Mouse (Mus musculus) liver, embryonic 11.5 days (tissue): ENCODE results near the gene Gm10322. TPM values are rescaled to one million over a fixed set of nuclear protein-coding genes. Genes with fewer than 3 reads are reported as not detected.

ENCODE experiments used
- ATAC-seq: fragments of 200-750 bp; cut with Nextera tagmentation; replicated peaks from 2 replicates; pipeline ENCODE4 v1.8.0; 2017; ENCODE audit warnings: moderate number of reproducible peaks, mild to moderate bottlenecking, moderate TSS enrichment, moderate library complexity; ENCODE audit not compliant: low FRiP score
- DNase-seq: peaks from one replicate; pipeline ENCODE4 v3.0.0-alpha.2; 2017; ENCODE audit warnings: low spot score
- H3K27ac ChIP-seq: fragments of 300-500 bp; sonication (generic); 2 replicates; pipeline ENCODE4 v1.5.1; 2014; ENCODE audit warnings: mild to moderate bottlenecking, low read depth, low read length, control low read depth
- H3K27me3 ChIP-seq: fragments of 300-500 bp; sonication (generic); replicated peaks from 2 replicates; pipeline ENCODE4 v1.6.1; 2014; ENCODE audit warnings: low read length, mixed read lengths; ENCODE audit not compliant: control insufficient read depth, insufficient read depth
- H3K36me3 ChIP-seq: fragments of 300-500 bp; sonication (generic); 2 replicates; pipeline ENCODE4 v1.6.1; 2014; ENCODE audit warnings: mild to moderate bottlenecking, low read length, moderate library complexity, mixed read lengths; ENCODE audit not compliant: control insufficient read depth, insufficient read depth
- H3K4me1 ChIP-seq: fragments of 300-500 bp; sonication (generic); replicated peaks from 2 replicates; pipeline ENCODE4 v1.6.1; 2014; ENCODE audit warnings: low read length, mixed read lengths; ENCODE audit not compliant: control insufficient read depth, insufficient read depth
- H3K4me2 ChIP-seq: fragments of 300-500 bp; sonication (generic); 2 replicates; pipeline ENCODE4 v1.6.1; 2014; ENCODE audit warnings: mild to moderate bottlenecking, control low read depth, moderate library complexity
- H3K4me3 ChIP-seq: fragments of 300-500 bp; sonication (generic); 2 replicates; pipeline ENCODE4 v1.5.1; 2014; ENCODE audit warnings: low read depth, low read length, control low read depth
- H3K9ac ChIP-seq: fragments of 300-500 bp; sonication (generic); 2 replicates; pipeline ENCODE4 v1.6.1; 2014; ENCODE audit warnings: low read depth, low read length, control low read depth
- H3K9me3 ChIP-seq: fragments of 300-500 bp; sonication (generic); 2 replicates; pipeline ENCODE4 v1.6.1; 2016; ENCODE audit warnings: low read length, inconsistent platforms, mixed read lengths; ENCODE audit not compliant: control insufficient read depth
- WGBS: fragments of 180-500 bp; shearing (Covaris S2); extraction: QIAGEN DNeasy Blood & Tissue Kit; methylation state at CpG from one replicate; pipeline ENCODE4 v1.1.7; 2014; 5-methylcytosine and 5-hydroxymethylcytosine counted together
- polyA plus RNA-seq: library from polyadenylated mRNA; unstranded; fragments of >200 nt; fragmentation: Nextera tagmentation; extraction: Ambion mirVana; gene quantifications from 2 replicates; pipeline ENCODE4 v1.2.1, GENCODE M21; 2014

The Gm10322 gene
- polyA plus RNA-seq, 1 experiment from 2014 or later, result not detected

DNA sequence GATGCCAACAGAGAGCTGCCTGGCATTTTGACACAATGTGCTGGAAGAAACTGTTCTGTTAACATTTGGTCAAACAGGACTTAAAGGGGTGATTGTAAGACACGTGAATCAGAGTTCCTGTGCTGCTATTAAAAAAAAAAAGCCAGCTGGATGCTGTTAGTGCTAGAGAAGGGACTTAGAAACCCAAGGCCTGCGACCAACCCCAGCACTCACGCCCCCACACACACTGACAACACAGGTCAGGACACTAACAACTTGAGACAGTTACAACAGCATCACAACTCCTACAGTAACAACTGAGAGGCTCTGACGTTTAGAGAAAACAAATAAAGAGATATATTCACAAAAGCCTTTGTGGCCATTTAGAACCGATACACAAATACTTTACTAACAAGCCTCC is 39.6 kb upstream of the Gm10322 start:
- H3K27me3 ChIP-seq, result no peaks in the 10 kb centered on the region
- H3K36me3 ChIP-seq, result no peaks in the 10 kb centered on the region
- WGBS, result 46% methylated on average over 5 of the region's 5 CpGs
- no peak overlapping the region for H3K27ac ChIP-seq
- no peak for ATAC-seq
- no peak overlapping the region for H3K4me2 ChIP-seq
- H3K4me3 ChIP-seq, result no peak overlapping the region
- DNase-seq, result no peak
- H3K9me3 ChIP-seq, result no peaks in the 10 kb centered on the region
- peaks cover 31% of the 10 kb centered on the region for H3K4me1 ChIP-seq
- H3K9ac ChIP-seq, result no peak overlapping the region

DNA sequence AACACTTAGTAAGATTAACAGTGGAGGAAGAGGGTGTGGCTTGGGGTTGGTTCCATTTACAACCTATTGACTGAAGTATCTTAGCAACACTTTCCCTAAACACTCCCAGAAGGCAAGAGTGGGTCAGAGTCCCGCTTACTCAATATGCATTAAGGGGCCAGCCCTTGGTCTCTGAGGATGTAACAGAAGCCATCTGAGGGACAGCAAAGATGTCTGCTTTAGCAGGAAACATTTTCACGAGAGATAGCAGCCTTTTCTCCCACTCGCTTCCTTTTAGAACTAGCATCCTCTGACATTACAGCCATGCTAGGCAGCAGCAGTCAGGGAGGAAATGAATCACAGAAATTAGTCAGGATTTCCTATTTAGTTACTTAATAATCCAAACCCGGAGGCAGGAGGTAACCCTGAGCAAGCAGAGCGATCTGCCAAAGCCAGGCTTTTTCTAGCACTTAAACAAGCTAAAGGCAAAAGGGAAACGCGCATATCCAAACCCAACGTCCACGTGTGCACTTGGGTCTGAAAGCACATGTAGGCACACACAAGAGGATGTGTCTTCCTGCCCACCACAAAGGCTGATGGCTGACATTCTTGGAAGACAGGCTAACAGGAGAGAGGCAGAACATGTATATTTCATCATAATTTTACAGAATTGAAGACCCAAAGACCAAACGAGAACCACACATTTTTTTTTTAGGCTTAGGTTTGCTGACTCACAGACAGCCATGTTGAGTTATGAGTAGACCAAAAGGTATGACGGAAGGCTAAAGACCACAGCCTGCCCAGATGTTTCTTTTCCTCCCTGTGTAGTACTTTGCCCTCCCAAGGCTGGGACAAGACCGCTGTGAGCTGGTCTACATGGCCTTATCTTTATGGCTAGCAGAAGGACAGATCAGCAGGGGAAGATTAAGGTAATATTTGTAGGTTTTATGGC is 37.7 kb upstream of the Gm10322 start:
- 24% methylated on average over 12 of the region's 12 CpGs for WGBS
- peak; percentile 51 for DNase-seq
- H3K9ac ChIP-seq, result no peak overlapping the region; the same call in 1 of the 2 replicates
- no peaks in the 10 kb centered on the region; the same call in 1 of the 2 replicates for H3K36me3 ChIP-seq
- peak; percentile 65 for ATAC-seq
- H3K27ac ChIP-seq, result peak overlapping the region; percentile 82
- H3K4me2 ChIP-seq, result peak overlapping the region; percentile 54
- no peaks in the 10 kb centered on the region for H3K9me3 ChIP-seq
- no peak overlapping the region for H3K4me3 ChIP-seq
- peaks cover 34% of the 10 kb centered on the region for H3K4me1 ChIP-seq
- H3K27me3 ChIP-seq, result no peaks in the 10 kb centered on the region

GRCm38 (mm10) chr10:59579645-59580044 is 36.2 kb upstream of the Gm10322 start:
- no peak overlapping the region for H3K9ac ChIP-seq
- H3K9me3 ChIP-seq, result no peaks in the 10 kb centered on the region
- DNase-seq (no peak), ATAC-seq (no peak)
- H3K27ac ChIP-seq, result no peak overlapping the region
- 87% methylated on average over 3 of the region's 3 CpGs for WGBS
- no peaks in the 10 kb centered on the region; the same call in 1 of the 2 replicates for H3K36me3 ChIP-seq
- no peaks in the 10 kb centered on the region for H3K27me3 ChIP-seq
- no peak overlapping the region for H3K4me3 ChIP-seq
- peaks cover 34% of the 10 kb centered on the region for H3K4me1 ChIP-seq
- no peak overlapping the region for H3K4me2 ChIP-seq

GRCm38 (mm10) chr10:59580593-59581149 is 35.2 kb upstream of the Gm10322 start:
- ATAC-seq (no peak), DNase-seq (no peak)
- no peaks in the 10 kb centered on the region for H3K9me3 ChIP-seq
- peaks cover 34% of the 10 kb centered on the region for H3K4me1 ChIP-seq
- no peak overlapping the region for H3K4me2 ChIP-seq
- H3K27ac ChIP-seq, result no peak overlapping the region
- H3K36me3 ChIP-seq, result no peaks in the 10 kb centered on the region; the same call in 1 of the 2 replicates
- no peak overlapping the region for H3K4me3 ChIP-seq
- H3K27me3 ChIP-seq, result no peaks in the 10 kb centered on the region
- WGBS, result 88% methylated on average over 3 of the region's 3 CpGs
- no peak overlapping the region for H3K9ac ChIP-seq

DNA sequence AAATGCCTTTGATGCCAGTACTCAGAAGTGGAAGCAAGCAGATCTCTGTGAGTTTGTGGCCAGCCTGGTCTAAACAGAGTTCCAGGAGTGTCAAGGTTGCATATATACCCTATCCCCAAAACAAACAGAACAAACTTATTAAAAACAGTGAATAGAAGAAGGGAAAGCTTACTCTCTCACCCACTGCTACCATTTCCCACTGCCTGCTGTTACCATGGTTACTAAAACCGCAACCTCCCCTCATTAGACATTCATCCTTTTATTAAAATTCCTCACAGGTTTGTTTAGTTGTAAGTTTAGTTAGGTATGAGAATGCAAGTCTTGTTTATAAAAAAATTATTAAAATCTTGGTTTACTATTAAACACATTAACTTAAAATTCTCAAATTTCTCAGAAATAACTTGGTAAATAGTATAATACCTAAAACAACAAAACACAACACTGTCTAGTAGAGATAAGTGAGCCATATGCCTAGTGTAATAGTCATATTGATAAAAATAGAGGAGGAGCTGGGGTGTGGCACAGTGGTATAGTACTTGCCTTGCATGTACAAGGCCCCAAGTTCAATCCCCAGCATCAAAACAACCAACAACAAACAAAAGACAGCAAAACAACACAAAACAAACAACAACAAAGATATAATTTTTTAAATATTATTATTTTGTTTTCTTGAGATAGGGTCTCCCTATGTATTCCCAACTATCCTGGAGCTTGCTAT is 33.9 kb upstream of the Gm10322 start:
- ATAC-seq, result peak; percentile 79

DNA sequence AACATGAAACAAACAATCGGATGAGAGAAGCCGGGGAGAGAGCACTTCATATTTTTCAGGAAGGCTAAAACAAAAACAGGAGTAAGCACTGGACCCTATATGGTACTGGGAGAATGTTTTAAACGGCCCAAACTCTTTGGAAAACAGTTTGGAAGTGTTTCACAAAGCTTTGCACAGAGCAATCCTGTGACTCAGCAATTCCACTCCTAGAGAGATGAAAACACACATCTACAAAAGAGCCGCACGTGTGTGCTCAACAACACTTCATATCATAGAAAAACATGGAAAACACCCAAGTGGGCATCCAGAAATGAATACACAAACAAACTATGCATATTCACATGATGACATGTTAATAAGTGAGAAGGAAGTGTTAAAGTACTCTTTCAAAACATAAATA is 30.2 kb upstream of the Gm10322 start:
- no peaks in the 10 kb centered on the region for H3K27me3 ChIP-seq
- no peaks in the 10 kb centered on the region; the same call in 1 of the 2 replicates for H3K36me3 ChIP-seq
- whole genome bisulfite sequencing, result 91% methylated on average over 5 of the region's 5 CpGs
- ATAC-seq (no peak), DNase-seq (no peak)
- H3K27ac ChIP-seq, result no peak overlapping the region
- peaks cover 7% of the 10 kb centered on the region; the same call in 1 of the 2 replicates for H3K4me1 ChIP-seq
- no peak overlapping the region for H3K9ac ChIP-seq
- H3K4me2 ChIP-seq, result no peak overlapping the region
- no peaks in the 10 kb centered on the region for H3K9me3 ChIP-seq
- no peak overlapping the region for H3K4me3 ChIP-seq

More for the DNA sequence above, 33.9 kb upstream of the Gm10322 start:
- Histone ChIP-seq H3K4me3 (no peak overlapping the region), H3K27ac (0 out of 2 replicates have a peak overlapping the region, but pooled peaks have one; percentile 14), H3K27me3 (no peaks in the 10 kb centered on the region), H3K9me3 (no peaks in the 10 kb centered on the region), H3K4me2 (no peak overlapping the region), H3K4me1 (peaks cover 25% of the 10 kb centered on the region), H3K9ac (no peak overlapping the region), H3K36me3 (no peaks in the 10 kb centered on the region; the same call in 1 of the 2 replicates)
- no peak for DNase-seq
- 90% methylated on average over 1 of the region's 1 CpGs for WGBS

GRCm38 (mm10) chr10:59586821-59587220 is 29.0 kb upstream of the Gm10322 start:
- Histone ChIP-seq H3K27me3 (no peaks in the 10 kb centered on the region), H3K4me3 (no peak overlapping the region), H3K27ac (no peak overlapping the region), H3K36me3 (no peaks in the 10 kb centered on the region; the same call in 1 of the 2 replicates), H3K9ac (no peak overlapping the region), H3K4me2 (no peak overlapping the region), H3K4me1 (peaks cover 7% of the 10 kb centered on the region; the same call in 1 of the 2 replicates), H3K9me3 (no peaks in the 10 kb centered on the region)
- no peak for DNase-seq
- 86% methylated on average over 15 of the region's 15 CpGs for WGBS
- ATAC-seq, result no peak

- Histone ChIP-seq H3K9me3 (no peaks in the 10 kb centered on the region), H3K36me3 (no peaks in the 10 kb centered on the region; the same call in 1 of the 2 replicates), H3K9ac (no peak overlapping the region), H3K27ac (no peak overlapping the region), H3K4me1 (no peaks in the 10 kb centered on the region), H3K27me3 (no peaks in the 10 kb centered on the region), H3K4me3 (no peak overlapping the region), H3K4me2 (no peak overlapping the region)
- DNase-seq (no peak), ATAC-seq (no peak)
- 78% methylated on average over 7 of the region's 7 CpGs for WGBS
These were observed 27.7 kb upstream of the Gm10322 start for GRCm38 (mm10) chr10:59588135-59588534.
